Mouse (Mus musculus) heart, embryonic 14.5 days (tissue): ENCODE data around the gene Bcorl1. TPM values are rescaled to one million over a fixed set of nuclear protein-coding genes. Genes with fewer than 3 reads are reported as not detected.

Source experiments
- ATAC-seq: fragments of 200-750 bp; cut with Nextera tagmentation; 2 replicates; pipeline ENCODE4 v1.8.0; 2017; ENCODE audit warnings: low read depth, moderate TSS enrichment; ENCODE audit not compliant: insufficient number of reproducible peaks, insufficient read depth, low FRiP score
- H3K27ac ChIP-seq, 2 experiments: fragments of 200-500 bp in 1 of 2; fragments of 300-500 bp in 1 of 2; sonication (generic) in 1 of 2; replicated peaks in 1 of 2; 2 replicates each; pipeline ENCODE4 v1.5.1; 2012 to 2014; ENCODE audit warnings: low read depth in 2 of 2, low read length in 2 of 2, control low read depth in 1 of 2, mild to moderate bottlenecking in 1 of 2, mixed read lengths in 1 of 2; ENCODE audit not compliant: control insufficient read depth in 1 of 2, insufficient read depth in 1 of 2
- H3K27me3 ChIP-seq: fragments of 300-500 bp; sonication (generic); 2 replicates; pipeline ENCODE4 v1.6.1; 2014; ENCODE audit warnings: mild to moderate bottlenecking, low read length, control low read depth; ENCODE audit not compliant: control insufficient read depth, insufficient read depth
- H3K36me3 ChIP-seq: fragments of 300-500 bp; sonication (generic); 2 replicates; pipeline ENCODE4 v1.6.1; 2014; ENCODE audit warnings: mild to moderate bottlenecking, control low read depth, low read length, mixed read lengths; ENCODE audit not compliant: control insufficient read depth, insufficient read depth
- H3K4me1 ChIP-seq, 2 experiments: fragments of 200-500 bp in 1 of 2; fragments of 300-500 bp in 1 of 2; sonication (generic) in 1 of 2; 2 replicates each; pipeline ENCODE4 v1.6.1; 2012 to 2014; ENCODE audit warnings: low read length in 2 of 2, control low read depth in 1 of 2, mixed read lengths in 1 of 2; ENCODE audit not compliant: control insufficient read depth in 2 of 2, insufficient read depth in 2 of 2
- H3K4me2 ChIP-seq: fragments of 300-500 bp; sonication (generic); 2 replicates; pipeline ENCODE4 v1.6.1; 2014; ENCODE audit warnings: mild to moderate bottlenecking, low read length
- H3K4me3 ChIP-seq, 2 experiments: fragments of 200-500 bp in 1 of 2; fragments of 300-500 bp in 1 of 2; sonication (generic) in 1 of 2; 2 replicates each; pipeline ENCODE4 v1.5.1; 2012 to 2014; ENCODE audit warnings: low read length in 2 of 2, mild to moderate bottlenecking in 2 of 2, control low read depth in 1 of 2, low read depth in 1 of 2, moderate library complexity in 1 of 2; ENCODE audit not compliant: control insufficient read depth in 1 of 2, insufficient read depth in 1 of 2
- H3K9ac ChIP-seq: fragments of 300-500 bp; sonication (generic); 2 replicates; pipeline ENCODE4 v1.6.1; 2014; ENCODE audit warnings: mild to moderate bottlenecking, low read length
- H3K9me3 ChIP-seq: fragments of 300-500 bp; sonication (generic); 2 replicates; pipeline ENCODE4 v1.6.1; 2016; ENCODE audit warnings: low read length, control low read depth; ENCODE audit not compliant: control insufficient read depth
- WGBS: fragments of 180-500 bp; shearing (Covaris S2); extraction: QIAGEN DNeasy Blood & Tissue Kit; methylation state at CpG from one replicate; pipeline ENCODE4 v1.1.7; 2014; 5-methylcytosine and 5-hydroxymethylcytosine counted together
- polyA plus RNA-seq: library from polyadenylated mRNA; unstranded; fragments of >200 nt; fragmentation: Nextera tagmentation; extraction: Ambion mirVana; gene quantifications from 2 replicates; pipeline ENCODE4 v1.2.1, GENCODE M21; 2014

Gene Bcorl1
- polyA plus RNA-seq, 1 experiment from 2014 or later = 4.7 TPM

GRCm38 (mm10) chrX:48441954-48442353, 100.8 kb downstream of the Bcorl1 start:
- no peak overlapping the region for H3K27ac ChIP-seq
- H3K9ac ChIP-seq = no peak overlapping the region
- no peak overlapping the region for H3K4me2 ChIP-seq
- H3K9me3 ChIP-seq = no peaks in the 10 kb centered on the region
- no peak for ATAC-seq
- H3K4me1 ChIP-seq = peaks cover 8 to 9% of the 10 kb centered on the region in 2 experiments
- 63% methylated on average over 7 of the region's 7 CpGs for WGBS
- H3K36me3 ChIP-seq = no peaks in the 10 kb centered on the region
- H3K4me3 ChIP-seq = no peak overlapping the region
- no peaks in the 10 kb centered on the region for H3K27me3 ChIP-seq

- H3K4me2 ChIP-seq = no peak overlapping the region
- WGBS = 75% methylated on average over 4 of the region's 4 CpGs
- no peak overlapping the region for H3K4me3 ChIP-seq
- no peak overlapping the region for H3K9ac ChIP-seq
- H3K9me3 ChIP-seq = no peaks in the 10 kb centered on the region
- H3K27me3 ChIP-seq = no peaks in the 10 kb centered on the region
- H3K27ac ChIP-seq = no peak overlapping the region
- ATAC-seq = no peak
- H3K4me1 ChIP-seq = peaks cover 2 to 7% of the 10 kb centered on the region in 2 experiments; a peak in 3 of 4 replicates
- H3K36me3 ChIP-seq = no peaks in the 10 kb centered on the region
Measured at GRCm38 (mm10) chrX:48444677-48445076, 103.5 kb downstream of the Bcorl1 start.

- no peak for ATAC-seq
- H3K4me1 ChIP-seq = peaks cover 11 to 21% of the 10 kb centered on the region in 2 experiments
- H3K36me3 ChIP-seq = no peaks in the 10 kb centered on the region
- H3K27me3 ChIP-seq = no peaks in the 10 kb centered on the region
- peak overlapping the region; percentile 34 for H3K9ac ChIP-seq
- no peaks in the 10 kb centered on the region for H3K9me3 ChIP-seq
- peak overlapping the region; percentile 62 to 66 for H3K27ac ChIP-seq
- peak overlapping the region; percentile 38 for H3K4me2 ChIP-seq
- no peak overlapping the region for H3K4me3 ChIP-seq
- 22% methylated on average over 10 of the region's 10 CpGs for WGBS
Measured at GRCm38 (mm10) chrX:48449646-48450045, 108.5 kb downstream of the Bcorl1 start.

- peak overlapping the region; percentile 74 for H3K4me2 ChIP-seq
- no peaks in the 10 kb centered on the region for H3K36me3 ChIP-seq
- peak overlapping the region; percentile 61 to 64 for H3K4me3 ChIP-seq
- H3K9ac ChIP-seq = peak overlapping the region; percentile 87
- H3K27me3 ChIP-seq = no peaks in the 10 kb centered on the region
- H3K4me1 ChIP-seq = peaks cover 17 to 26% of the 10 kb centered on the region in 2 experiments
- 28% methylated on average over 9 of the region's 9 CpGs for WGBS
- H3K27ac ChIP-seq = peak overlapping the region; percentile 77 to 92
- no peaks in the 10 kb centered on the region for H3K9me3 ChIP-seq
- ATAC-seq = no peak
Measured at GRCm38 (mm10) chrX:48452231-48452890, 111.2 kb downstream of the Bcorl1 start.

- Histone ChIP-seq H3K27ac (peak overlapping the region; percentile 77 to 92), H3K9me3 (no peaks in the 10 kb centered on the region), H3K4me1 (peaks cover 17 to 26% of the 10 kb centered on the region in 2 experiments), H3K36me3 (no peaks in the 10 kb centered on the region), H3K4me2 (peak overlapping the region; percentile 74), H3K4me3 (peak overlapping the region; percentile 61 to 64), H3K9ac (peak overlapping the region; percentile 87), H3K27me3 (no peaks in the 10 kb centered on the region)
- WGBS = 21% methylated on average over 55 of the region's 71 CpGs
- ATAC-seq = no peak
Measured at GRCm38 (mm10) chrX:48452931-48453673, 111.9 kb downstream of the Bcorl1 start.

- Histone ChIP-seq H3K9me3 (no peaks in the 10 kb centered on the region), H3K36me3 (no peaks in the 10 kb centered on the region), H3K4me2 (peak overlapping the region; percentile 74), H3K27me3 (no peaks in the 10 kb centered on the region), H3K9ac (peak overlapping the region; percentile 87), H3K27ac (peak overlapping the region; percentile 77 to 92), H3K4me3 (peak overlapping the region; percentile 61 to 64), H3K4me1 (peaks cover 17 to 26% of the 10 kb centered on the region in 2 experiments)
- WGBS = 14% methylated on average over 36 of the region's 91 CpGs
- ATAC-seq = peak; percentile 90
Measured at GRCm38 (mm10) chrX:48453736-48454494, 112.8 kb downstream of the Bcorl1 start.

GRCm38 (mm10) chrX:48454495-48454878, 113.3 kb downstream of the Bcorl1 start:
- Histone ChIP-seq H3K4me1 (peaks cover 18 to 28% of the 10 kb centered on the region in 2 experiments), H3K4me3 (peak overlapping the region; percentile 61 to 64), H3K4me2 (peak overlapping the region; percentile 74), H3K27ac (peak overlapping the region; percentile 65 to 92), H3K9me3 (no peaks in the 10 kb centered on the region), H3K9ac (peak overlapping the region; percentile 87), H3K36me3 (no peaks in the 10 kb centered on the region), H3K27me3 (no peaks in the 10 kb centered on the region)
- 18% methylated on average over 17 of the region's 21 CpGs for WGBS
- ATAC-seq = peak; percentile 51; the same call in 1 of the 2 replicates
